Mouse (Mus musculus) kidney, adult 2 months (tissue): ENCODE results near the gene Slc34a2.

Experiments used
- CTCF ChIP-seq: fragments of 200-500 bp; conservative IDR thresholded peaks from 2 replicates; pipeline ENCODE4 v1.5.1; 2011; ENCODE audit warnings: low read depth, mild to moderate bottlenecking, control low read depth, low read length, moderate library complexity, mixed read lengths; ENCODE audit not compliant: insufficient read depth, insufficient read length
- POLR2A ChIP-seq: fragments of 200-500 bp; IDR thresholded peaks from one replicate; pipeline ENCODE4 v1.6.1; 2011; ENCODE audit warnings: low read depth, low read length, control low read depth

DNA sequence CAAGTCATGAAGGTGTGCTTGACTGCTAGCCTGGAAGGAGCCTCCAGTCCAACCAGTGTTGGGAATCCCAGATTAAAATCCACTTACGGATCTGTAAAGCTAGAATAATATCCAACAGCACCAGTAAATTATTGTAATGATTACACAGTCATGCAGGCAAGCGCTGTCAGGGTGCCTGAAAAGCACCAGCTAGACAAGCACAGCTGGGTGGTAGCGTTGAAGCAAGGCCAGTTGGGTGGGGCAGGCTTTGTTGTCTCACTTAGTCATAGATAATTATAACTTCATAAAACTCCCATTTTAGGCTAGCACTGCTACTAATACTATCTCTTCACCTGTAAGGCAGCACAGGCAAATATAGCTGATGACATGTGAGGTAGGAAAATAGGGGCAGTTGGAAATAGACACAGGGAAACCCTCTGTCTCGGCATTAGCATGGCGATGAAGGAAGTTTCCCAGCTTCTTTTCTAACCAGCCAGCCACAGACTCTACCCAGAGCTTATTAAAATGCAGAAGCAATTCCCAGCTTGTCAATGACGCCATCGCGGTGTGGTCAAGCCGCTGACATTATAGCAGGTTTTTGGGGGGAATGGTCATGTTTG is 23.8 kb downstream of the Slc34a2 start:
- TF ChIP-seq CTCF, result no peak
- TF ChIP-seq POLR2A, result no peak
